Mouse (Mus musculus): ENCODE measurements around the gene Dgat2. TPM values are rescaled to one million over a fixed set of nuclear protein-coding genes. Genes with fewer than 3 reads are reported as not detected.

The Dgat2 gene
- 2.0 TPM for polyA plus RNA-seq (2017; shearing (Covaris generic))

DNA sequence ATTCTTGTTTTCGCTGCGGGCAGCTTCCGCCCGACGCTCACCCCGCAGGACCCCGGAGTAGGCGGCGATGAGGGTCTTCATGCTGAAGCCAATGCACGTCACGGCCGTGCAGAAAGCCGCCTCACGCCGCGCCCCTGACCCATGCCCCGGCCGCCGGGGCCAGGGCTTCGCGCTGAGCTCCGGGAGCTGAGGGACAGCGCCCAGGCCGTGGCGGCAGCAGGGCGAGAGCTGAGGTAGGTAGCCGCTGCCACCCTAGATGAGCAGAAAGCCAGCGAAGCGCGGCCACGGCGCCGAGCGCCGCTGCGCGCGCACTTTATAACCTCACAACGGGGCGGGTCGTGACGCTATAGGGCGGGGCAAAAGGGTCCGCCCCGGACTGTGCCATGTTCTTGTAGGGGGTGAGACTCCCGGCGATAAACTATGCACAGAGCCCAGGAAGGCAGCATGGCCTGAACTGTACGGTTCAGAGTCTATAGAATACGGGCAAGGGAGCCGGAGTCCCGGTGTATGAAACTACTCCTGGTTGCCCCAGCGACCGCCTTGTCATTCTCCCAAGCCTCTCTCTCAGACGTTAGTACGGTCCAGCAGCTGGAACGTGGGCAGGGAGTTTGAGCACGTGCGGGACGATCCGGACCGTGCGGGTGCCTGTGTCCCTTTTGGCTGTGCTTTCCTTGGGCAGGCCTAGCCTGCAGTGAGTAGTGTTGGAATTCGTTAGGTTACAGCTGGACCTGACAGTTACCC is at the start of gene Dgat2:
Gene Dgat2, minus strand, starts transcription at position 288 of the 741 bp plus-strand sequence.

GRCm38 (mm10) chr7:99140984-99141918 is 41.3 kb downstream of the Dgat2 start, which contains the start of gene Uvrag:
TSS of gene Uvrag (minus strand) at chr7:99141141.

Other genes starting within 250 kb of the Dgat2 start
- gene Uvrag, start 41.6 kb downstream of the Dgat2 start, polyA plus RNA-seq (2017; shearing (Covaris generic)): 67.7 TPM
- gene Mogat2, start 55.9 kb upstream of the Dgat2 start, polyA plus RNA-seq (2017; shearing (Covaris generic)): not detected
- 2.1 TPM for gene Map6, start 84.7 kb upstream of the Dgat2 start, polyA plus RNA-seq (2017; shearing (Covaris generic))
- not detected for gene Serpinh1, start 170.5 kb upstream of the Dgat2 start, polyA plus RNA-seq (2017; shearing (Covaris generic))
- 13.9 TPM for gene Gdpd5, start 198.7 kb upstream of the Dgat2 start, polyA plus RNA-seq (2017; shearing (Covaris generic))

Measured in effector memory CD4-positive, alpha-beta T cell, adult 7 months (primary cell).